Mouse (Mus musculus) intestine, embryonic 16.5 days (tissue): Measurements from ENCODE around the gene Plin2. TPM values are rescaled to one million over a fixed set of nuclear protein-coding genes. Genes with fewer than 3 reads are reported as not detected.
A peak's percentile ranks its signal among the peaks of the same experiment; 100 is the strongest.
"Not testable (repeated sequence)": the region's sequence is repeated elsewhere in the genome, so short reads cannot be mapped to it uniquely, and the experiment has no call there.

Experiments used
- ATAC-seq: fragments of 200-750 bp; cut with Nextera tagmentation; 2 replicates; pipeline ENCODE4 v1.8.0; 2017; ENCODE audit warnings: moderate TSS enrichment, moderate library complexity
- H3K27ac ChIP-seq: fragments of 300-500 bp; sonication (generic); 2 replicates; pipeline ENCODE4 v1.5.1; 2014; ENCODE audit warnings: mild to moderate bottlenecking, low read length
- H3K27me3 ChIP-seq: fragments of 300-500 bp; sonication (generic); replicated peaks from 2 replicates; pipeline ENCODE4 v1.6.1; 2014; ENCODE audit warnings: low read length, control low read depth, mixed read lengths; ENCODE audit not compliant: control insufficient read depth, insufficient read depth
- H3K36me3 ChIP-seq: fragments of 300-500 bp; sonication (generic); 2 replicates; pipeline ENCODE4 v1.6.1; 2014; ENCODE audit warnings: low read length, control low read depth; ENCODE audit not compliant: control insufficient read depth, insufficient read depth
- H3K4me1 ChIP-seq: fragments of 300-500 bp; sonication (generic); 2 replicates; pipeline ENCODE4 v1.6.1; 2014; ENCODE audit warnings: low read length, control low read depth, mixed read lengths; ENCODE audit not compliant: control insufficient read depth, insufficient read depth
- H3K4me2 ChIP-seq: fragments of 300-500 bp; sonication (generic); 2 replicates; pipeline ENCODE4 v1.6.1; 2014; ENCODE audit warnings: low read depth, low read length, control low read depth
- H3K4me3 ChIP-seq: fragments of 300-500 bp; sonication (generic); 2 replicates; pipeline ENCODE4 v1.5.1; 2014; ENCODE audit warnings: mild to moderate bottlenecking, low read length
- H3K9ac ChIP-seq: fragments of 300-500 bp; sonication (generic); 2 replicates; pipeline ENCODE4 v1.6.1; 2014; ENCODE audit warnings: low read depth, low read length
- H3K9me3 ChIP-seq: fragments of 300-500 bp; sonication (generic); 2 replicates; pipeline ENCODE4 v1.6.1; 2016; ENCODE audit warnings: low read length, control low read depth; ENCODE audit not compliant: control insufficient read depth
- WGBS: fragments of 180-500 bp; shearing (Covaris S2); extraction: QIAGEN DNeasy Blood & Tissue Kit; methylation state at CpG from one replicate; pipeline ENCODE4 v1.1.7; 2014; 5-methylcytosine and 5-hydroxymethylcytosine counted together
- polyA plus RNA-seq: library from polyadenylated mRNA; unstranded; fragments of >200 nt; fragmentation: Nextera tagmentation; extraction: Ambion mirVana; gene quantifications from 2 replicates; pipeline ENCODE4 v1.2.1, GENCODE M21; 2015

Plin2 gene
- polyA plus RNA-seq, 1 experiment from 2014 or later = 248 TPM

DNA sequence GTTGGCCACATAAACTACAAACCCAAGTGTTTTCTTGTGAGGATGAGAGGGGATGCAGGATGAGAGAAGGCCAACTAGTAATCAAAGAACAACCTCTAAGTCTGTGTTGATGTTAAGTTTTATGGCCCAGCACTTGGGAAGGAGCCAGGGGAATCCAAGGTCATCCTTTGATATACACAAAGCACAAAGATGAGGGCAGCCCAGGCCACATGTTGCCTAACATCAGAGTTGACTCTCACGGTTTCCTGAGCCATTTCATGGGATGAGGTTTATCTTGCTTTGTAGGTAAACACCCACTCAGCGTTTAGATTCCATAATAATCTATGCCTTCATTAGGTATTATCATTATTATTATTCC lies 16.1 kb upstream of the Plin2 start:
- peak; percentile 18; the same call in 1 of the 2 replicates for ATAC-seq
- H3K4me3 ChIP-seq = no peak overlapping the region
- no peaks in the 10 kb centered on the region for H3K9me3 ChIP-seq
- H3K36me3 ChIP-seq = no peaks in the 10 kb centered on the region
- H3K27ac ChIP-seq = no peak overlapping the region
- H3K4me1 ChIP-seq = peaks cover 25% of the 10 kb centered on the region
- no peaks in the 10 kb centered on the region for H3K27me3 ChIP-seq
- 30% methylated on average over 2 of the region's 2 CpGs for WGBS
- H3K4me2 ChIP-seq = no peak overlapping the region
- H3K9ac ChIP-seq = no peak overlapping the region

DNA sequence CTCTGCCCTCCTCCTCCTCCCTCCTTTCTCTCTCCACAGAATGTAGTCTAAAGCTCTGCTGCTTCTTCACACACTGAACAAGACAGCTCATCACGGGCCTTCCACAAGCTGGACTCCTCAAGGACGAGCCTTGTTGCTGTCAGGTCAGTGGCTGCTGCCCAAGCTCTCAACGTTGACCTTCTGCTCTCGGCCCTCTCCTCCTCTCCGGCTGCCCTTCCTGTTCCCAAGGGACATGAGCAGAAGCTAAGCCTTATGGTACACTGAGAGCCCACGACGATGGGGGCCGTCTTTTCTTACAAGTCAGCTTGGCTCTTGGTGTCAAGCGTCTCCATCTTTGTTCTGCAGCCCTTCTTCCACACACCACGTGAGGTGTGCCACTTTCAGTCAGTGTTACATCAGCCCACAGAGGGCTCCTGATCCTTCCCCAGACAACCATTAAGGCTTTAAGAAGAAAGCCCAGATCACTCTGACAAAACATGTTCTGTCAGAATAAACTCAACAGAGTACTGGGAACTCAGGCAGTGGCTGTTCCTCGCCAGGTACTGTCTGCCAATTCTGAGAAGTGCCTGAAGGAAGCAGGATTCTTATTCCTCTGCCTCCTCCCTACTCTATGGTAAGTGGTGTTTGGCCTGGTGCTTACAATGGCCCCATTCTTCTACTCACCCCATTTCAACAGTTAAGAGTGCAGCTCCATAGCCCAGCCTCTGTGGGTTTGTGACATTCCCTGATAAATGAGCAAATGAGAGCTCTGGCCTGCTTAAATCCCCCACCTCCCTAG lies 15.6 kb upstream of the Plin2 start:
- no peaks in the 10 kb centered on the region for H3K27me3 ChIP-seq
- no peak for ATAC-seq
- H3K4me3 ChIP-seq = no peak overlapping the region
- H3K36me3 ChIP-seq = no peaks in the 10 kb centered on the region
- 62% methylated on average over 11 of the region's 11 CpGs for WGBS
- H3K4me2 ChIP-seq = no peak overlapping the region
- H3K4me1 ChIP-seq = peaks cover 25% of the 10 kb centered on the region
- no peaks in the 10 kb centered on the region for H3K9me3 ChIP-seq
- H3K27ac ChIP-seq = no peak overlapping the region
- no peak overlapping the region for H3K9ac ChIP-seq

DNA sequence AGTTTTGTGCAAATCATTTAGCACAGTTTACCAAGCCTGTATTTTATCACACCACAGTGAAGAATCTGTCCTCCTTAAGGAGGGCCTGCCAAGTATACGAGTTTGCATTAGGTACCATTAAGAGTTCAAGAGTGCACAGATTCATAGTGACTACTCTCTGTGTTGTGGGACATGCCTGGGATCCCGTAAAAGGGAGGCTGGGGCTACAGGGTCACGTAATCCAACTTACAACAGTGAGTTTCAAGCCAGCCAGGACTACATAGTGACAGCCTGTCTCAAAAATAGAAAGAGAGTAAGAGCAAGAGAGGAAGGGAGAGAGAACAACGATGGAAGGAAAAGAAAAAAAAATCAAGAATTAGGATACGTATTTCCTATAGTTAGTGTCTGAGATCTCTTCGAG lies 14.9 kb upstream of the Plin2 start:
- Histone ChIP-seq H3K4me3 (no peak overlapping the region), H3K27ac (no peak overlapping the region), H3K27me3 (no peaks in the 10 kb centered on the region), H3K36me3 (no peaks in the 10 kb centered on the region), H3K4me2 (no peak overlapping the region), H3K9me3 (no peaks in the 10 kb centered on the region), H3K9ac (no peak overlapping the region), H3K4me1 (peaks cover 23% of the 10 kb centered on the region)
- no peak for ATAC-seq
- 75% methylated on average over 6 of the region's 6 CpGs for WGBS

DNA sequence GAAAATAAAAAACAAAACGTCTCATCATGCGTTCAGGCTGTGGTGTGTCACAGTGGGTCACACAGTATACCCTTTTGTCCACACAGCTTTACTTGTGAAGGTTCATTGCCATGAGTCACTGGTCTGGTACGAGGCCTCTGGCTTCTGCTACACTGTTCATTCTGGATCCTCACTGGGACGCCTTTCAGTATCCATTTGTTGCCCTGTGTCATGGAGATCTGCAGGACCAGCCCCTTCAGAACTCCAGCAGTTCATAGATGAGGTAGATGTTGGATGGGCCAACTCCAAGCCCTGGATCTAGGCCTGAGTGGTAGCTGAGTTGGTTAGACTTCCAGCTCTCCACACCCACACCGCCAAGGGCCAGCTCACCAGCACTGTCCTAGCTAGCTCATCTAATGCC lies 13.9 kb upstream of the Plin2 start:
- Histone ChIP-seq H3K4me2 (no peak overlapping the region), H3K4me1 (peaks cover 14% of the 10 kb centered on the region; the same call in 1 of the 2 replicates), H3K9me3 (no peaks in the 10 kb centered on the region), H3K4me3 (no peak overlapping the region), H3K27me3 (no peaks in the 10 kb centered on the region), H3K36me3 (no peaks in the 10 kb centered on the region), H3K9ac (no peak overlapping the region), H3K27ac (no peak overlapping the region)
- no peak for ATAC-seq
- 87% methylated on average over 5 of the region's 5 CpGs for WGBS

DNA sequence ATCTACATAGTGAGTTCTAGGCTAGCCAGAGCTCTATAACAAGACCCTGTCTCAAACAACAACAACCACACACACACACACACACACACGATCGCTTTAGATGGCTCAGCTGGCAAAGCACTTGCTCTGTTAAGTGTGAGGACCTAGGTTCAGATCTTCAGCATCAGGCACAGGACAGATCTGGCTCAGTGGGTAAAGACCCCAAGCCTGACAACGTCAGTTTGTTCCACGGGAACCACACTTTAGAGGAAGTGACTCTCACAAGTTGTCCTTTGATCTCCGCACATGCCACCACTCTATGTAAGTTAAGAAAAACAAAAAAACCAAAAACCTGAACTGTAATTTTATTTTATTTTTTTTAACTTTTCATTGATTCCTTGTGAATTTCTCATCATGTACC lies 13.4 kb upstream of the Plin2 start:
- H3K4me3 ChIP-seq = no peak overlapping the region
- H3K4me1 ChIP-seq = peaks cover 14% of the 10 kb centered on the region; the same call in 1 of the 2 replicates
- H3K36me3 ChIP-seq = no peaks in the 10 kb centered on the region
- H3K27me3 ChIP-seq = no peaks in the 10 kb centered on the region
- no peak overlapping the region for H3K4me2 ChIP-seq
- H3K27ac ChIP-seq = no peak overlapping the region
- ATAC-seq = no peak
- no peaks in the 10 kb centered on the region for H3K9me3 ChIP-seq
- 92% methylated on average over 5 of the region's 5 CpGs for WGBS
- no peak overlapping the region for H3K9ac ChIP-seq

DNA sequence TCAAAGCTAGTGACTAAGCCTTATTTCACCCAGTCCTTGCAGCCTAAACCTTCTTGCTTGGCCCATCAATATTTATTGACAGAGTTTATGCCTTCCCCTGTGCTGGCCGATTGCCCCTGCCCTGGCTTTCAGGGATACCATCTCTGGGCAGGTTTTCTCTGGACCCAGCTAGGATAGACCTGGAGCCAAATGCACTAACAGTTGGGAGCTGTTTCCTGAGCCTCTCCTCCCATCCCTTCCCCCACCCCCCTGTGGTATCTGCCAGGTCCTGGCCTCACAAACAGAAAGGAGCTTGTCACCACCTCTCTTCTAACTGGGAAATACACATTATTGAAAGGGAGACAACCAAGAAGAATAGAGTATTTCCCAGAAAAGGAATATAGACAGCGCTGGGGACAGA lies 12.0 kb upstream of the Plin2 start:
- no peak for ATAC-seq
- Histone ChIP-seq H3K4me3 (no peak overlapping the region), H3K36me3 (no peaks in the 10 kb centered on the region), H3K4me2 (no peak overlapping the region), H3K27ac (no peak overlapping the region), H3K9me3 (no peaks in the 10 kb centered on the region), H3K4me1 (peaks cover 14% of the 10 kb centered on the region; the same call in 1 of the 2 replicates), H3K27me3 (no peaks in the 10 kb centered on the region), H3K9ac (no peak overlapping the region)
- 63% methylated on average over 2 of the region's 2 CpGs for WGBS

DNA sequence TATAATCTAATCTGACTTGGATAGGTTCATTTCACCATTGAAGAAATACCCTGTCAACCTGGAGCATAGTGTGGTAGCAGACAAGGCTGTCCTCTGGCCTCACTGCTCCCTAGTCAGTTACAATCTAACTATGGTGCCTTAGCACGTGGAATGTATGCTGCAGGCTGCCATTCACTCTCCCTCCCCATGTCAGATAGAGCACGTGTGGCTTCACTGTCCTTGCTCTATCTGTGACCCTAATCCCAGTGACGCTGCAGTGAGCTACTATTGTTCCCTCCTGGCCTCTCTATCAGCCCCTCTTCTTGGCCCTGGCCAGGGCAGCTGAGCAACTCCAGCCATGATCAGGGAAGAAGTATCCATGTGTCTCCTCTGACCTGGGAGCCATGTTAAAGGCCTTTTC lies 11.6 kb upstream of the Plin2 start:
- Histone ChIP-seq H3K36me3 (no peaks in the 10 kb centered on the region), H3K4me3 (no peak overlapping the region), H3K9me3 (no peaks in the 10 kb centered on the region), H3K4me1 (peaks cover 12% of the 10 kb centered on the region; the same call in 1 of the 2 replicates), H3K27me3 (no peaks in the 10 kb centered on the region), H3K4me2 (no peak overlapping the region), H3K9ac (no peak overlapping the region), H3K27ac (no peak overlapping the region)
- WGBS = 44% methylated on average over 3 of the region's 3 CpGs
- no peak for ATAC-seq

DNA sequence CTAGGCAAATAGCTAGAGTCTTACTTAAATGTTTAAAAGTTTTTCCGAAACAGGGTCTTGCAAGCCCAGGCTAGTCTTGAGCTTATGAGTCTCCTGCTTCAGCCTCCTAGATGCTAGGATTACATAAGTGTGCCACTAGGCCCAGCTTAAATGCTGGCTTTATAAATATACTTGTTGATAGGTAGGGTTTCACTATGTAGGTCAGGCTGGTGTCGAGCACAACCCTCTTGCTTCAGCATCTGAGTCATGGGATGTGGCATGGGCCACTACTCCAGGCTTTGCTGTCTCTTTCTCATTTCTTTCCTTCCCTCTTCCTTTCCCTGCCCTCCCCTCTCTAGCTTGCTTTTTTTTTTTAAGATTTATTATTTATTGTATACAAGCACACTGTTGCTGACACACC lies 9.8 kb upstream of the Plin2 start:
- no peak for ATAC-seq
- Histone ChIP-seq H3K9ac (no peak overlapping the region), H3K27me3 (no peaks in the 10 kb centered on the region), H3K36me3 (no peaks in the 10 kb centered on the region), H3K4me1 (no peaks in the 10 kb centered on the region), H3K4me3 (no peak overlapping the region), H3K4me2 (no peak overlapping the region), H3K9me3 (no peaks in the 10 kb centered on the region), H3K27ac (no peak overlapping the region)
- WGBS = 94% methylated on average over 2 of the region's 2 CpGs

DNA sequence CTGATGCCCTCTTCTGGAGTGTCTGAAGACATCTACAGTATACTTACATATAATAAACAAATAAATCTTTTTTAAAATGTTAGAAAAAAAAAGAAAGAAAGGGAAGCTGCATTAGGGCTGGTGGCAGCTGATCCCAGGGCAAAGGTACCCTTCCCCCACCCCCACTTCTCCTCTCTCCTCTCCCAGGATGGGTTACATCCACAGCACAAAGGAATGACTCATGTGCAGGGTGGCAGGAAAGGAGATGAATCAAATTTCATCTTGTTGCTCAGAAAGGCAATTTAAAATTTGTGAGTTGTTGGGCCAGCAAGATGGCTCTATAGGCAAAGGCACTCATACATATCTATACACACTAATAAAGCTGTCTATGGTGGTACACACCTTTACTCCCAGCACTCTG lies 6.9 kb upstream of the Plin2 start:
- ATAC-seq = no peak
- Histone ChIP-seq H3K4me1 (0 out of 2 replicates have a peak, but pooled peaks cover 2% of the 10 kb centered on the region), H3K27me3 (no peaks in the 10 kb centered on the region), H3K27ac (no peak overlapping the region), H3K9me3 (no peaks in the 10 kb centered on the region), H3K36me3 (no peaks in the 10 kb centered on the region), H3K9ac (no peak overlapping the region), H3K4me2 (no peak overlapping the region), H3K4me3 (no peak overlapping the region)

DNA sequence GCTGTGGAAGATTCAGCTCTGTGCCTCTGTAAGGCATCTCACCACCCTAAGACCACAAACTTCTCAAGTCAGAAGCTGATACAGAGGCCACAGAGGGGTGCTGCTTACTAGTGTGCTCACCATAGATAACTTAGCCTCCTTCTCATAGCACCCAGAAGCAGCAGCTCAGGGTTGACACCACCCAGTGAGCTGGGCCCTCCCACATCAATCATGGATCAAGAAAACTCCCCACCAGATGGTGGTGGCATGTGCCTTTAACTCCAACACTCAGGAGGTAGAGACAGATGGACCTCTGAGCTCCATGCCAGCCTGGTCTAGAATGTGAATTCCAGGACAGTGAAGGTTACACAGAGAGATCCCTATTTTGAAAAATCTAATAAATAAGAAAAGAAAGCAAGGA lies 4.9 kb upstream of the Plin2 start:
- H3K36me3 ChIP-seq, H3K4me2 ChIP-seq, H3K9ac ChIP-seq, H3K27me3 ChIP-seq, H3K9me3 ChIP-seq, H3K27ac ChIP-seq, H3K4me3 ChIP-seq: not testable (repeated sequence)
- peaks cover 13% of the 10 kb centered on the region for H3K4me1 ChIP-seq
- peak; percentile 41 for ATAC-seq
